Mouse (Mus musculus): Measurements from ENCODE around the gene Fmnl1. TPM values are rescaled to one million over a fixed set of nuclear protein-coding genes. Genes with fewer than 3 reads are reported as not detected.

Fmnl1 gene
- polyA plus RNA-seq (2012; rRNA removed), result 7.1 and 8.4 TPM in 2 replicates

GRCm38 (mm10) chr11:103170494-103171285, at the start of gene Fmnl1:
Gene Fmnl1, plus strand, starts transcription at chr11:103171107.
- 4% methylated on average over 60 of the region's 84 CpGs for WGBS
- peaks cover 16% of the 10 kb centered on the region for H3K27me3 ChIP-seq (ENCODE audit: control insufficient read depth, insufficient read depth, low read length)
- TF ChIP-seq POLR2A (IDR thresholded peaks at IDR 0.05; ENCODE audit: low read depth, low read length) (peak; percentile 36; the same call in 1 of the 2 replicates), CTCF (IDR thresholded peaks at IDR 0.05; ENCODE audit: extremely low read depth, insufficient read length, insufficient replicate concordance, low read depth, low read length) (no peak)
- peak within 1 kb of the TSS; percentile 70 for H3K27ac ChIP-seq (ENCODE audit: insufficient read depth, low read depth, low read length)
- H3K4me1 ChIP-seq (ENCODE audit: control insufficient read depth, insufficient read depth, insufficient read length, low read length), result peaks cover 7% of the 10 kb centered on the region
- H3K36me3 ChIP-seq (ENCODE audit: control insufficient read depth, insufficient read depth, low read length), result no peaks in the 10 kb centered on the region
- H3K4me3 ChIP-seq (ENCODE audit: low read depth, low read length), result peak within 1 kb of the TSS; percentile 74

- Histone ChIP-seq H3K36me3 (ENCODE audit: control insufficient read depth, insufficient read depth, low read length) (no peaks in the 10 kb centered on the region), H3K27ac (ENCODE audit: insufficient read depth, low read depth, low read length) (peak within 1 kb of the TSS; percentile 92), H3K27me3 (ENCODE audit: control insufficient read depth, insufficient read depth, low read length) (no peaks in the 10 kb centered on the region), H3K4me1 (ENCODE audit: control insufficient read depth, insufficient read depth, insufficient read length, low read length) (peaks cover 5% of the 10 kb centered on the region; the same call in 1 of the 2 replicates), H3K4me3 (ENCODE audit: low read depth, low read length) (peak within 1 kb of the TSS; percentile 87)
- TF ChIP-seq POLR2A (IDR thresholded peaks at IDR 0.05; ENCODE audit: low read depth, low read length), result 0 out of 2 replicates have a peak, but pooled peaks have one; percentile 7
- no peak for TF ChIP-seq CTCF (IDR thresholded peaks at IDR 0.05; ENCODE audit: extremely low read depth, insufficient read length, insufficient replicate concordance, low read depth, low read length)
- WGBS, result under 1% methylated on average over 39 of the region's 39 CpGs
Observed at GRCm38 (mm10) chr11:103131701-103132575, 39.0 kb upstream of the Fmnl1 start, which contains the start of gene Hexim2. Gene Hexim2, plus strand, starts transcription at chr11:103132429.

GRCm38 (mm10) chr11:103132576-103133455, 38.1 kb upstream of the Fmnl1 start:
- WGBS, result under 1% methylated on average over 58 of the region's 58 CpGs
- Histone ChIP-seq H3K4me1 (ENCODE audit: control insufficient read depth, insufficient read depth, insufficient read length, low read length) (peaks cover 5% of the 10 kb centered on the region; the same call in 1 of the 2 replicates), H3K36me3 (ENCODE audit: control insufficient read depth, insufficient read depth, low read length) (no peaks in the 10 kb centered on the region), H3K27ac (ENCODE audit: insufficient read depth, low read depth, low read length) (peak overlapping the region; percentile 92), H3K4me3 (ENCODE audit: low read depth, low read length) (peak overlapping the region; percentile 87), H3K27me3 (ENCODE audit: control insufficient read depth, insufficient read depth, low read length) (no peaks in the 10 kb centered on the region)
- TF ChIP-seq POLR2A (IDR thresholded peaks at IDR 0.05; ENCODE audit: low read depth, low read length) (peak; percentile 94), CTCF (IDR thresholded peaks at IDR 0.05; ENCODE audit: extremely low read depth, insufficient read length, insufficient replicate concordance, low read depth, low read length) (no peak)

- Histone ChIP-seq H3K4me1 (ENCODE audit: control insufficient read depth, insufficient read depth, insufficient read length, low read length) (peaks cover 5% of the 10 kb centered on the region; the same call in 1 of the 2 replicates), H3K4me3 (ENCODE audit: low read depth, low read length) (peak overlapping the region; percentile 57), H3K27ac (ENCODE audit: insufficient read depth, low read depth, low read length) (peak overlapping the region; percentile 48), H3K36me3 (ENCODE audit: control insufficient read depth, insufficient read depth, low read length) (no peaks in the 10 kb centered on the region), H3K27me3 (ENCODE audit: control insufficient read depth, insufficient read depth, low read length) (no peaks in the 10 kb centered on the region)
- 59% methylated on average over 6 of the region's 6 CpGs for WGBS
- TF ChIP-seq CTCF (IDR thresholded peaks at IDR 0.05; ENCODE audit: extremely low read depth, insufficient read length, insufficient replicate concordance, low read depth, low read length) (no peak), POLR2A (IDR thresholded peaks at IDR 0.05; ENCODE audit: low read depth, low read length) (no peak)
Observed at GRCm38 (mm10) chr11:103133456-103134185, 37.3 kb upstream of the Fmnl1 start.

GRCm38 (mm10) chr11:103134221-103134620, 36.7 kb upstream of the Fmnl1 start:
- Histone ChIP-seq H3K4me1 (ENCODE audit: control insufficient read depth, insufficient read depth, insufficient read length, low read length) (peaks cover 5% of the 10 kb centered on the region; the same call in 1 of the 2 replicates), H3K27me3 (ENCODE audit: control insufficient read depth, insufficient read depth, low read length) (no peaks in the 10 kb centered on the region), H3K27ac (ENCODE audit: insufficient read depth, low read depth, low read length) (no peak overlapping the region), H3K36me3 (ENCODE audit: control insufficient read depth, insufficient read depth, low read length) (no peaks in the 10 kb centered on the region), H3K4me3 (ENCODE audit: low read depth, low read length) (no peak overlapping the region)
- TF ChIP-seq POLR2A (IDR thresholded peaks at IDR 0.05; ENCODE audit: low read depth, low read length) (no peak), CTCF (IDR thresholded peaks at IDR 0.05; ENCODE audit: extremely low read depth, insufficient read length, insufficient replicate concordance, low read depth, low read length) (no peak)
- 42% methylated on average over 3 of the region's 3 CpGs for WGBS

Measured in small intestine, adult 2 months (tissue).